ENCODE assay signal across 8 mouse cellular contexts in the genomic region with DNA sequence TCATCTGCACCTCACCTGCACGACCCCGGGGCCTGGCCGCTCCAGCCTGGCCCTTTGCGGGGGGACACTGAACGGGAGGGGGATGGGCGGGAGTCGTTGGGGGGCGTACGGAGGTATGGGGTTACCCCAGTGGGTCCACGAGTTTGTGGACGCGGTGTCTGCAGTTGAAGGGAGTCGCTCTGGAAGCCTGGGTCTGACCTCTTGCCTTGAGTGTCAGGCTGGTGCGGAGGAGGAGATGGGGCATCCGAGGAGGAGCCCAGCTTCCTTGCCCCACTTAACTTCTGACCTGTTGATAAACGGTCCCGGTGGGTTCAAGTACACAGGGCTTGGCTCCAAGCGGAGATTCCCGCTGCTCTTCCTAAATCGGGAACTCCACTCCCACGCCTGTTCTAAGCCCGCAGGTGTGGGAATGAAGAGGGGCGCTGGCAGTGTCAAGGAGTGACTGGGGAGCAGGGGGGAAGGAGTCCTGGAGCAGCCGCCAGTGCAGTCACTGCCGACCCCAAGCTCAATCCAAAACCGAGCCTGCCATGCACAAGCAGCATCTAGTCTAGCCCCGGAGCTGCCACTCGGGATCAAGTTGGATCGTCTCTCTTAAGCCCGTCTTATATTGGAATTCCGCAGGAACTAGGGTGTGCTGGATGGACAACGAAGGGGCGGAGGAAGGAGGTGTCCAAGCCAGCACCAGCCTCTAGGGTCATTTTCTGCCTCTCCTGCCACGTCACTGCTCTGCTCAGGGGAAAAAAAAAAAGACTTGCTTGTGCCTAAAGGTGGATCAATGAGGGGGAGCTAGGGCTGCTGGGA. TPM values are rescaled to one million over a fixed set of nuclear protein-coding genes. Genes with fewer than 3 reads are reported as not detected.
DNase-seq lines count a peak whose midpoint lies in the region; ATAC-seq and TF ChIP-seq lines count a peak whose summit lies in the region.

No protein-coding gene starts in this region.

- no peak for TF ChIP-seq POLR2A in cortical plate, adult 2 months (IDR thresholded peaks at IDR 0.05; ENCODE audit: extremely low read depth, insufficient read depth, low read length)

- peak overlapping the region; percentile 94 for H3K9ac ChIP-seq in intestine, embryonic 16.5 days (ENCODE audit: low read depth, low read length)
- H3K9ac ChIP-seq in liver, embryonic 13.5 days, result peak overlapping the region; percentile 94
- H3K9ac ChIP-seq in stomach, embryonic 14.5 days (replicated peaks; ENCODE audit: low read depth, low read length), result peak overlapping the region; percentile 92

- ATAC-seq in activated CD4-positive, CD25-positive, alpha-beta regulatory T cell, adult 4 months, result peak; percentile 16
- peak; percentile 55 for ATAC-seq in intestine, embryonic 16.5 days
- peak; percentile 29 for ATAC-seq in liver, embryonic 13.5 days (ENCODE audit: low read depth)
- ATAC-seq in stomach, embryonic 14.5 days (ENCODE audit: insufficient number of reproducible peaks, insufficient read depth, low FRiP score, low read depth), result peak; percentile 23

- TF ChIP-seq CTCF in cortical plate, adult 2 months (IDR thresholded peaks at IDR 0.05; ENCODE audit: extremely low read depth, insufficient read depth, low read length), result no peak

- H3K27me3 ChIP-seq in intestine, embryonic 16.5 days (replicated peaks; ENCODE audit: control insufficient read depth, insufficient read depth, low read length), result no peaks in the 10 kb centered on the region
- H3K27me3 ChIP-seq in liver, embryonic 13.5 days, result no peaks in the 10 kb centered on the region
- no peaks in the 10 kb centered on the region for H3K27me3 ChIP-seq in stomach, embryonic 14.5 days (ENCODE audit: control insufficient read depth, insufficient read depth, low read length)

- peak overlapping the region; percentile 97 for H3K27ac ChIP-seq in cortical plate, adult 2 months (ENCODE audit: insufficient read depth, low read length)
- peak overlapping the region; percentile 81 for H3K27ac ChIP-seq in intestine, embryonic 16.5 days (ENCODE audit: low read length)
- peak overlapping the region; percentile 90 for H3K27ac ChIP-seq in liver, embryonic 13.5 days
- H3K27ac ChIP-seq in stomach, embryonic 14.5 days (ENCODE audit: low read length), result peak overlapping the region; percentile 76

- no peaks in the 10 kb centered on the region for H3K9me3 ChIP-seq in intestine, embryonic 16.5 days (ENCODE audit: control insufficient read depth, low read length)
- no peaks in the 10 kb centered on the region for H3K9me3 ChIP-seq in liver, embryonic 13.5 days (replicated peaks)
- no peaks in the 10 kb centered on the region for H3K9me3 ChIP-seq in stomach, embryonic 14.5 days (ENCODE audit: control insufficient read depth, low read depth, low read length)

- peak; percentile 67 for DNase-seq in 416B (ENCODE audit: low read depth)
- peak; percentile 26 for DNase-seq in gastrocnemius, postnatal 25 days
- DNase-seq in liver, embryonic 13.5 days, result peak; percentile 26
- peak; percentile 48 for DNase-seq in naive thymus-derived CD4-positive, alpha-beta T cell, adult 2 months (ENCODE audit: low read depth)

- no peaks in the 10 kb centered on the region for H3K36me3 ChIP-seq in intestine, embryonic 16.5 days (ENCODE audit: control insufficient read depth, insufficient read depth, low read length)
- H3K36me3 ChIP-seq in liver, embryonic 13.5 days, result no peaks in the 10 kb centered on the region
- no peaks in the 10 kb centered on the region for H3K36me3 ChIP-seq in stomach, embryonic 14.5 days (ENCODE audit: control insufficient read depth, insufficient read depth, low read length)

- no peaks in the 10 kb centered on the region; the same call in 1 of the 2 replicates for H3K4me1 ChIP-seq in cortical plate, adult 2 months (ENCODE audit: control insufficient read depth, insufficient read depth, low read length)
- no peaks in the 10 kb centered on the region for H3K4me1 ChIP-seq in intestine, embryonic 16.5 days (ENCODE audit: control insufficient read depth, insufficient read depth, low read length)
- peaks cover 33% of the 10 kb centered on the region for H3K4me1 ChIP-seq in liver, embryonic 13.5 days (replicated peaks)
- H3K4me1 ChIP-seq in stomach, embryonic 14.5 days (ENCODE audit: control insufficient read depth, insufficient read depth, low read length), result peaks cover 7% of the 10 kb centered on the region

- WGBS in intestine, embryonic 16.5 days, result under 1% methylated on average over 34 of the region's 34 CpGs
- 2% methylated on average over 34 of the region's 34 CpGs for WGBS in liver, embryonic 13.5 days (ENCODE audit: insufficient replicate concordance)
- WGBS in stomach, embryonic 14.5 days, result under 1% methylated on average over 34 of the region's 34 CpGs

- H3K4me2 ChIP-seq in intestine, embryonic 16.5 days (ENCODE audit: low read depth, low read length), result peak overlapping the region; percentile 90
- peak overlapping the region; percentile 98 for H3K4me2 ChIP-seq in liver, embryonic 13.5 days
- peak overlapping the region; percentile 91 for H3K4me2 ChIP-seq in stomach, embryonic 14.5 days (replicated peaks; ENCODE audit: low read depth, low read length)

- H3K4me3 ChIP-seq in cortical plate, adult 2 months (ENCODE audit: insufficient read depth, low read length), result peak overlapping the region; percentile 99
- peak overlapping the region; percentile 92 for H3K4me3 ChIP-seq in intestine, embryonic 16.5 days (ENCODE audit: low read length)
- peak overlapping the region; percentile 95 for H3K4me3 ChIP-seq in liver, embryonic 13.5 days (replicated peaks)
- peak overlapping the region; percentile 93 for H3K4me3 ChIP-seq in stomach, embryonic 14.5 days (ENCODE audit: low read depth, low read length)

RNA-seq across cellular contexts. Expression of a gene that starts 0.9 kb away (rescaled TPM):
- polyA plus RNA-seq in activated CD4-positive, CD25-positive, alpha-beta regulatory T cell, adult 4 months (2017; shearing (Covaris generic)), result 10 to 100 TPM; 31.9 to 40.0 TPM
- polyA plus RNA-seq in cortical plate, adult 2 months (2012; rRNA removed), result 16.0 and 16.6 TPM in 2 replicates
- total RNA-seq in gastrocnemius, postnatal 25 days (2021), result 10 to 100 TPM in 1 of 2 experiments, 1 to 10 TPM in 1; 9.9 to 11.2 TPM
- polyA plus RNA-seq in intestine, embryonic 16.5 days (2015; fragmentation: Nextera tagmentation; extraction: Ambion mirVana), result 47.7 and 48.9 TPM in 2 replicates
- 17.5 and 21.1 TPM in 2 replicates for polyA plus RNA-seq in liver, embryonic 13.5 days (2015; fragmentation: Nextera tagmentation; extraction: Ambion mirVana)
- 77.9 and 78.0 TPM in 2 replicates for polyA plus RNA-seq in stomach, embryonic 14.5 days (2014; fragmentation: Nextera tagmentation; extraction: Ambion mirVana)

RNA-seq across cellular contexts. Expression of a gene that starts 1.0 kb away (rescaled TPM):
- under 1 TPM; 0.45 to 0.66 TPM for polyA plus RNA-seq in activated CD4-positive, CD25-positive, alpha-beta regulatory T cell, adult 4 months (2017; shearing (Covaris generic))
- polyA plus RNA-seq in cortical plate, adult 2 months (2012; rRNA removed), result 0.84 and 0.85 TPM in 2 replicates
- total RNA-seq in gastrocnemius, postnatal 25 days (2021), result under 1 TPM; 0.13 to 0.15 TPM
- polyA plus RNA-seq in intestine, embryonic 16.5 days (2015; fragmentation: Nextera tagmentation; extraction: Ambion mirVana), result 0.26 and 0.45 TPM in 2 replicates
- 0.35 TPM in 2 replicates for polyA plus RNA-seq in liver, embryonic 13.5 days (2015; fragmentation: Nextera tagmentation; extraction: Ambion mirVana)
- 0.71 and 1.1 TPM in 2 replicates for polyA plus RNA-seq in stomach, embryonic 14.5 days (2014; fragmentation: Nextera tagmentation; extraction: Ambion mirVana)

RNA-seq across cellular contexts. Expression of a gene that starts 24.5 kb away (rescaled TPM):
- polyA plus RNA-seq in activated CD4-positive, CD25-positive, alpha-beta regulatory T cell, adult 4 months (2017; shearing (Covaris generic)), result 10 to 100 TPM; 19.3 to 20.2 TPM
- 20.6 and 23.6 TPM in 2 replicates for polyA plus RNA-seq in cortical plate, adult 2 months (2012; rRNA removed)
- 10 to 100 TPM; 10.4 to 12.9 TPM for total RNA-seq in gastrocnemius, postnatal 25 days (2021)
- 19.5 and 20.6 TPM in 2 replicates for polyA plus RNA-seq in intestine, embryonic 16.5 days (2015; fragmentation: Nextera tagmentation; extraction: Ambion mirVana)
- polyA plus RNA-seq in liver, embryonic 13.5 days (2015; fragmentation: Nextera tagmentation; extraction: Ambion mirVana), result 6.0 and 7.6 TPM in 2 replicates
- 14.8 and 16.8 TPM in 2 replicates for polyA plus RNA-seq in stomach, embryonic 14.5 days (2014; fragmentation: Nextera tagmentation; extraction: Ambion mirVana)

Comparison
In these comparisons a context has a peak if more than half of its experiments do, and no peak if none do; other contexts are left out.
1. Peak in every context shown above with its lines: DNase-seq, ATAC-seq, H3K4me3 ChIP-seq and H3K27ac ChIP-seq.